Mouse (Mus musculus) layer of hippocampus, adult 18-20 months (tissue): ENCODE measurements at regions not wholly inside any gene's neighbourhood (a gene's known extent, or its start where the extent isn't known, plus 50 kb on each side); places are given as distances from the start of the nearest gene placed in this dataset.

Experiments
- DNase-seq, 2 experiments: peaks; one replicate each; pipeline ENCODE4 v3.0.0; 2022; ENCODE audit warnings: low spot score in 2 of 2

- DNase-seq = no peak
These were observed 759.9 kb upstream of the Fam160b2 start for GRCm38 (mm10) chr14:71359581-71359980.

- DNase-seq = peak; percentile 71 to 86
These were observed 738.6 kb upstream of the Fam160b2 start for GRCm38 (mm10) chr14:71338219-71338618.

GRCm38 (mm10) chr14:71336906-71337305, 737.3 kb upstream of the Fam160b2 start:
- no peak for DNase-seq

GRCm38 (mm10) chr14:71334022-71334421, 734.4 kb upstream of the Fam160b2 start:
- no peak for DNase-seq

GRCm38 (mm10) chr14:71329862-71330630, 730.4 kb upstream of the Fam160b2 start:
- peak in 1 of 2 experiments; percentile 8 for DNase-seq

GRCm38 (mm10) chr14:71327621-71328020, 728.0 kb upstream of the Fam160b2 start:
- no peak for DNase-seq

- no peak for DNase-seq
These were observed 727.0 kb upstream of the Fam160b2 start for GRCm38 (mm10) chr14:71326521-71327105.

- no peak for DNase-seq
These were observed 715.6 kb upstream of the Fam160b2 start for GRCm38 (mm10) chr14:71315228-71315627.

- DNase-seq = peak in 1 of 2 experiments; percentile 6
These were observed 700.1 kb upstream of the Fam160b2 start for GRCm38 (mm10) chr14:71299755-71300154.

GRCm38 (mm10) chr14:71281568-71281967, 681.9 kb upstream of the Fam160b2 start:
- DNase-seq = no peak

GRCm38 (mm10) chr14:71276309-71276791, 676.7 kb upstream of the Fam160b2 start:
- DNase-seq = peak in 1 of 2 experiments; percentile 15

GRCm38 (mm10) chr14:71272470-71272869, 672.8 kb upstream of the Fam160b2 start:
- DNase-seq = no peak

- DNase-seq = no peak
These were observed 658.0 kb upstream of the Fam160b2 start for GRCm38 (mm10) chr14:71257650-71258049.

GRCm38 (mm10) chr14:71254207-71254606, 654.6 kb upstream of the Fam160b2 start:
- no peak for DNase-seq

- DNase-seq = no peak
These were observed 652.5 kb upstream of the Fam160b2 start for GRCm38 (mm10) chr14:71252136-71252535.

- DNase-seq = no peak
These were observed 651.5 kb upstream of the Fam160b2 start for GRCm38 (mm10) chr14:71251116-71251515.

- DNase-seq = no peak
These were observed 649.8 kb upstream of the Fam160b2 start for GRCm38 (mm10) chr14:71249387-71249965.

- DNase-seq = no peak
These were observed 648.9 kb upstream of the Fam160b2 start for GRCm38 (mm10) chr14:71248534-71248933.

GRCm38 (mm10) chr14:71241655-71242390, 642.2 kb upstream of the Fam160b2 start:
- peak in 1 of 2 experiments; percentile 29 for DNase-seq

- DNase-seq = no peak
These were observed 636.6 kb upstream of the Fam160b2 start for GRCm38 (mm10) chr14:71236192-71236591.

GRCm38 (mm10) chr14:71234900-71235299, 635.3 kb upstream of the Fam160b2 start:
- DNase-seq = no peak
